Mouse (Mus musculus): Measurements from ENCODE around the gene Bbox1.
A peak's percentile ranks its signal among the peaks of the same experiment; 100 is the strongest.

Gene Bbox1

DNA sequence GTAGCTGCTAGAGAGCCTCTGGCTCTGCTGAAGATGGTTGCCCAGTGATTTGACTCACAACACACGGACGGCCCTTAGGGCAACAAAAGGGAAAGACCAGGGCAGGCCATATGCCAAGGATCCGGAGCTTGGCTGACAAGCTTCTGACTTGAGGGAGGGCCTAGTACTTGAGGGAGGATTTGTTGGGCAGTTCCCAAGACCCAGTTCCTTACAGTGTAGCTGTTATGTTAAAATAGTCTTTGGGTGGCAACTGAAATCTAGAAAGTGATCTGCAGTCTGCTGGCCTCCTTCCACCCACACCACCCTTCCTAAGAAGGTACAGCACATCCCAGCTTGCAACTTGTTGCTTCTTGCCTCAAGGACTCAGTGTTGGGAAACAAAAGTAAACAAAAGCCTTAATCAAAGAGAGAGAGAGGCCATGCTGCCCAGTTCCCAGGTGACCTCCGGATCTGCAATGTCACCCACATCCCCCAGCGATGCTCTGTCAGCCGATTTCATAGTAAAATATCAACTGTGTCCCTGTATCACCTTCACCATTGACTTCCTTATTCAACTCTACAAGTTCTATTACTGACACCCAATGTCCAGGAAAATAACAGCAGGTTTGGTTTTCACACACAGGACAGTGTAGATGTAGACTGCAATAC, at the start of gene Bbox1:
Gene Bbox1, minus strand, starts transcription at position 52 of the 647 bp plus-strand sequence.
- peak; percentile 32 for DNase-seq (ENCODE audit: low read depth)

- no peak for DNase-seq (ENCODE audit: low read depth)
These were observed 49.5 kb upstream of the Bbox1 start for GRCm38 (mm10) chr2:110363855-110364254.

- DNase-seq (ENCODE audit: low read depth), result peak; percentile 24
These were observed 48.3 kb upstream of the Bbox1 start, which contains the start of gene Fibin for GRCm38 (mm10) chr2:110362432-110363283. Fibin (minus strand) TSS chr2:110363183.

DNA sequence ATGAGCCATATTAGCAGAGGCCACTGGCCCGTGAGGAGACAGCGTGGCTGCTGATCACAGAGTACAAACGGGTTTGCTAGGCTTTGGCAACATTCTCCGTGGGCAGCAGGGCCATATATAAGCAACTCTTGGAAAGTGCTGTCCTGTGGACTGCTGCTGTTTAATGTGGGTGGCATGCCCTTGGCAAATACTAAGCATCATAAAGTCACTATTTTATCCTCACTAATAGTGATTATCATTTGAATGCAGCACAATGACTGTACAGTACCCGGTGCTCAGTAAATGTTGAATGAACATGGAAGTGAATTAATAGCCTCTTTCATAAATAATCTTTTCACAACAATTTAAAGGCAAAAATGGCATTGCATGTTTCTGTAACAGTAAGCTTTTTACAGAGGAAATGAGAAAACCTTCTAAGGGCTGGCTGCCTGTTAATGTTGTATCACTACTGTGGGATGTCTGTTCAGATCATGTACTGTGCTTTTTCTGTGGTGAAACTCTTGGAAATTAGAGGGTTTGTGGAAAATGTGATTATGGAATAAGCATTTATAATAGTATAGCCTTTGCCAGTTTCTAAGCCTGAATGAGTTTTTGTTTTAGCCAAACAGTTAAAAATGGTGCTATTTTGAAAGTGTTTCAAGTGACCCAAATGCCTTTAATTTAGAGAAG, 39.1 kb upstream of the Bbox1 start:
- DNase-seq (ENCODE audit: low read depth), result no peak

- DNase-seq (ENCODE audit: low read depth), result no peak
These were observed 37.5 kb upstream of the Bbox1 start for GRCm38 (mm10) chr2:110351843-110352251.

GRCm38 (mm10) chr2:110351406-110351805, 37.0 kb upstream of the Bbox1 start:
- no peak for DNase-seq (ENCODE audit: low read depth)

DNA sequence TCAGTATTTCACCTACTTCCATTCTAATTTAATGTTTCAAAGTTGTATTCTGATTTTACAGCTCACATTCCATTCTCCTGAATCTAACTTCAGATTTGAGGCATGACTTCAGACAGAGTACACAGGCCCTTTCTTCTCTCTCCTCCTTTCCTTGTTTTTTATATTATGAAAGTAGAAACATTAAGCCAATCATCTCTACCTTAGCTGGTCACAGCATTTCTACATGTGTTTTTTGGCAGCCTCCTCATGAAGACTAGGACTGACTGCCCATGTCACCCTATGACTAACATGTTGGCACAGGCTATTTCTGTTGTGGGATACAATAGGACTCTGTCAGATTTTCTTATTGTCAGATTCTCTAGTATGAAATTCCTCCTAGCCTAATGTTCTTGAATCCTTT, 14.6 kb upstream of the Bbox1 start:
- peak; percentile 18 for DNase-seq (ENCODE audit: low read depth)

DNA sequence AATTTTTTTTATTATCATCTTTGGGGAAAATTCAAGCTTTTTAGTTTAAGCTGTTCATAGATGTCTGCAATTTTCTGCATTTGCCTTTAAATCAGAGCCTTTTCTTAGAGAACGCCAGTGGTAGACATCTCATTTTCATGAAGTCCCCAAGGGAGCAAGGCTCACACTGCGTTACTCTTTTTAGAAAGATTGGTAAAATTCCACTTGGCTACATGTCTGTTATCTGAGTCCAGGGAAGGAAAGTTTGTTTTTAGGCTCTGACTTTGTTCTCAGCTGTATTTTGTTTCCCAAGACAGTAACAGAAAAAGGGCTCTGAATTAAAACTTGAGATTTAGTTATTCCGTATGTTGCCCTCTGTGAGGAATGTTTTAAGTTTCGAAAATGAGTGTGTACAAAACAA, 5.6 kb upstream of the Bbox1 start:
- peak; percentile 6 for DNase-seq (ENCODE audit: low read depth)

DNA sequence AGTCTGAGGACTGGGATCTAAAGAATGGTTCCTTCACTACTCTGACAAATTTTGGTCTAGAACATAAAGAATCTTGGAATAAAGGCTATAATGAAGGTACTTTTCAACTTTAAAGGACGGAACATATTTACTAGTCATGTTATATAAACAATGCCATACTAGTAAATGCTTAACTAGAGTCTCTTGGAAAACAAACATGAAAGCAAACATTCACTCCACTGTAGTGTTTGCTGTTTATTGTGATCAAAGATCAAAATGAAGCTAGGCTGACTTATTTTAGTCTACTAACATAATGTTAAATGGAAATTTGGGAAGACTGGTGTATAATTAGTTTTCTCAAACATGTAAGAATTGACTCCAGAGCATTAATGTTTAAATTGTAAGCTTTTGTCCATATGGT, 4.9 kb upstream of the Bbox1 start:
- DNase-seq (ENCODE audit: low read depth), result no peak

- no peak for DNase-seq (ENCODE audit: low read depth)
These were observed 4.4 kb upstream of the Bbox1 start for GRCm38 (mm10) chr2:110318719-110319118.

- DNase-seq (ENCODE audit: low read depth), result no peak
These were observed 1.9 kb upstream of the Bbox1 start for GRCm38 (mm10) chr2:110316116-110316883.

GRCm38 (mm10) chr2:110314074-110314473, 286 bp downstream of the Bbox1 start:
- no peak for DNase-seq (ENCODE audit: low read depth)

GRCm38 (mm10) chr2:110313305-110313824, 995 bp downstream of the Bbox1 start:
- no peak for DNase-seq (ENCODE audit: low read depth)

DNA sequence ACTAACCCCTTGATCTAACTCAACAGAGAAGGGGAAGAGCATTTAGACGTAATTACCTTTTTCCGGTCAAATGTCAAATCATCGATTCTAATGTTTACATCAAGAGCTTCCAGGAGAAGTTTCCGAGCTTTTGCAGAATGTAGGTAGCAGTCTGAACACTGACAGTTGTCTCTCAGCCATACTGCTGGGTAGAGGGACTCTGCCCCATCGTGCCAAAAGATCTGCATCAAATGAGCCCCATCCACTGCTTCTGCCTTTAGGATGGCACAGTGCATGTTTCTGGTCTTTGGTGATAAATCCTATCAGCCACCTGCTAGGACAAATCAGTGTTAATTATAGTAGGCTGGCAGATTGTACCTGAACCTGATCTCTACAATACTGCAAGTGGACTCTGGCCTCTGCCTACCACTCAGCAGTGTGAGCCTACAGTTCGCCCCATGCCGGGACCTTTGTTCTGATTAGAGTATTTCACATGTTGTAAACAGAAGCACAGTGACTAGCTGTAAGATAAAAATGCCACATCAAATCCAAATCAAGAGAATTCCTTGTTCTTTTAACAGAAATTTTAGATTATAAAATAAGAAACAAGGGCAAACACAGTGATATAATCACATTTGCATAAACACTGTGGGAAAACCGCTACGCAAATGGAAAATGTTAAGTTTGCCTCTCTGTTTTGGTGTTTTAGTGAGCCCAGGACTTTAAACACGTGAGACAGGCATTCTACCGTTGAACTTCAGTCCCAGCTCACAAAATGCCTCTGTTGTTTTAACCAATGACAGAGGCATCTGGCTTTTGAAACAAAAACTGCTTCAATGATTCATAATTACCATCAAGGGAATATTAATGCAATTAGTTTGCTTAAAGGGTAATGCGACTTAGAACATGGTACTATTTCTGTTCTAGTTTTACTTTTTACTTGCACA, 8.7 kb downstream of the Bbox1 start:
- no peak for DNase-seq (ENCODE audit: low read depth)

DNA sequence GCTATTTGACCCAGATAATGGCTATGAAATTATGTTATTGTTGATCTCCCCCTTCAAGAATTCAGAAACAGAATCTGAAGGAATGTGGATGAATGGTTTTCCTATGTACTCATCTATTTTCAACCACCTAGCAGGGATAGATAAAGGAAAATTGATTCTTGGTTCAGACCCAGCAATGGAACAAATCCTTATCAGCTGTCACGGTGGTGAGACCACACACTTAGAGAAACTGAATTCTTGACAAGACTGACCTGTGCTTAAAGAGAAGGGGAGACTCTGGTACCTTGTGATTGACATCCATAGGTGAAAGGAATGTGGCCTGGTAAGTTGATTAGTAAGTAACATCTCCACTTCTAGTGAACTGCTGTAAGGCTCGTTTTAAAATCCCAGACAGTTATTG, 12.1 kb downstream of the Bbox1 start:
- DNase-seq (ENCODE audit: low read depth), result no peak

DNA sequence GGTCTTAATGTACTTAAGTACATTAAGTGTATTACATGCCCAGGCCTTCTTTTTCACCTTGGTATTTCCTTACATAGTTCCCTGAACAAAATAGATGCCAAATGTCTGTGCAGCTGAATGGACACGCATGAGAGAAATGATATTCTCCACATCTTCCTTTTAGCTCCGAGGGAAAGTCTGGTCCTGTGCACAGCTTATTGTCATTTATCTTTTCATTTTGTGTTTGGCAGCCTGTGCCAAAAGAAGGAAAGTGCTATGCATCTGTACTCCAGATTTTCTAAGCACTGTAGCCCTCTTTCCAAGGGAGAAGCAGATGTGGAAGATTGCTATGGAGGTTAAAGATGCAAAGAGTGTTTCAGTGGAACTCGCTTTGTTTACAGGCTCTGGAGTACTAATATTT, 13.0 kb downstream of the Bbox1 start:
- DNase-seq (ENCODE audit: low read depth), result no peak

DNA sequence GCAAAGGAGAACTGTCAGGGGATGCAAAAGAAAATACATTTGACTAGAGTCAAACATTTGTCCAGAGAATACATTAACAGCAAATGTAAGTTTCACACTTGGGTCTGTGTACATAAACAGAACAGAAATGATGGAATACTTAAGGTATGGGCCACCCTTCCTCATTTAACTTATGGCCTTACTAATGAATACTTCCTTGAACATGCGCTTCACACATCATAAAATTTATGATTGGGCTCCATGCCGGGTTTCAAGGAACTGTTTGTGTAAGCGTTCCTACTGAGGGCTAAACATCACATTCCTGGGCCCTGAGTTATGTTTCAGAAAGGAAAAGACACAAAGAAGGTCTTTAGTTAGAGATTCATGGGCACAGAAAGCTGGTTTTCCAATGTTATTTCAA, 19.4 kb downstream of the Bbox1 start:
- DNase-seq (ENCODE audit: low read depth), result peak; percentile 8

- DNase-seq (ENCODE audit: low read depth), result no peak
These were observed 26.4 kb downstream of the Bbox1 start for GRCm38 (mm10) chr2:110287959-110288358.

DNA sequence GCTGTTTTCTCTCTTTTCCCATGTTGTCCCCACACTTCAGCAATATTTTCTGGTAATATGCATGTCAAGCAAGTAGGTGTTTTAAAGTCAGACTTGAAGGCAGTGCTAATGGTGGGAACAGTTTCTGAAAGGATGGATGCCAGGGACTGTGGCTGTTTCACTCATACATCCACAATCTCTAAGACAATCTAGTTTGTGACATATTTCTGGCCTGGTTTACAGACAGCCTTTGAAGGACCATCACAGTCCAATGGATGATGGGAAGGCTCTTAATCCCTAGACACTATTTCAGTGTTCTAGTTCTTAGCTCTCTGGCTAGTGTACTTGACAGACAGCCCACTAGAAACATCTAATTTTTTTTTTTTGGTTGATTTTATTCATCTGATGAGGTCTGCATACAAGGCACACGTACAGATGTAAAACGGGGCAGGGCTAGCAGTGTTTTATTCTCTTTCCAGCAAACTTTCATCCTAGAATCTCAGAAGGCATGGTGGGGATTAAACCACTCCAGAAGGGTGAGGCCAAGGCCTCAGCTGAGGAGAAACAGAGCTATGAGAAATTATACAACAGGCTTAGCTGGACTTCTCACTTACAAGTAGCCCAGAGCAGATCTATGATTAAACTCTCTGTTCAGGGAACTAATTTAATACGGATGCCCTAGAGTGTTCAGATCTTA, 28.4 kb downstream of the Bbox1 start:
- DNase-seq (ENCODE audit: low read depth), result no peak

- DNase-seq (ENCODE audit: low read depth), result peak; percentile 9
These were observed 38.9 kb downstream of the Bbox1 start for GRCm38 (mm10) chr2:110275424-110275823.

Data from NIH3T3 (cell line).